Comparison of ENCODE assay signal across 22 mouse cellular contexts in the genomic region with DNA sequence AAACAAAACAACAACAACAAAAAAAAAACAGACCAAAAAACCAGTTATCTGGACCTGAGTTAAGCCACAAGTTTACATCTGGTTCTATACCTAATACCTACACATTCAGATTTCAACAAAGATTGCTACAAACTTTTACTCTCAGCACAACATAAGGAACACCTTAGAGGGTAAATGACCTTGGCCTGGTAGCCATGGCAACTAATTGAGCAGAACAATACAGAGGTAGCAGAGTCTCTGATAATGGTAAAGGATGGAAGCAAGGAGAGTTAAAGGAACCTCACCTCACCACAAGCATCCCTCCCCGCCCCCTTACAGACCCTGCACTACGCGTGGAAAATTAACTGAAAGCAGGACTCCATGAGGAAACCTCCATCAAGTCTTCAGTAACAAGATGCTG. TPM values are rescaled to one million over a fixed set of nuclear protein-coding genes. Genes with fewer than 3 reads are reported as not detected.
DNase-seq lines count a peak whose midpoint lies in the region; ATAC-seq and TF ChIP-seq lines count a peak whose summit lies in the region.
"Had no signal": no experiment of that assay in that cellular context is flagged by ENCODE, and none has a peak within 500 bp of the region (broad histone marks: within the 10 kb centered on the region; RNA-seq: fewer than 3 reads in every experiment).

No protein-coding gene starts in this region.

- H3K4me2 ChIP-seq in embryonic facial prominence, embryonic 13.5 days, result no peak overlapping the region
- no peak overlapping the region for H3K4me2 ChIP-seq in stomach, embryonic 15.5 days
- H3K4me2 ChIP-seq: embryonic facial prominence, embryonic 15.5 days; hindbrain, embryonic 13.5 days; limb, embryonic 12.5 days; liver, embryonic 12.5 days; midbrain, embryonic 15.5 days; neural tube, embryonic 15.5 days had no signal

- DNase-seq in gastrocnemius, adult 2 months, result no peak
- no peak for DNase-seq in gastrocnemius, postnatal 14 days
- DNase-seq in ES-CJ7 (ENCODE audit: low read depth, low spot score), result peak; percentile 78
- DNase-seq in frontal cortex, postnatal 10 days (ENCODE audit: low spot score in 2 of 2), result no peak
- DNase-seq in thymus, postnatal 25 days, result no peak
- no peak for DNase-seq in adrenal gland, adult (ENCODE audit: inconsistent age in 2 of 2, low spot score in 1 of 2)
- DNase-seq: adrenal gland, adult 8-10 months; cerebellum, adult 8-10 months; kidney, adult 11 months; lung, adult 2 months; right cerebral cortex, postnatal 25 days had no signal

- intact Hi-C loops in gastrocnemius, adult 2 months (cut with DNase I), result loop anchor here (5.0 to 10.0 kb wide), 2 partner anchors 37 to 105 kb away; a partner anchor contains a TSS
- intact Hi-C loops in gastrocnemius, postnatal 14 days (cut with DNase I; ENCODE audit: low total_unique reads), result no loop called here

- no peak for ATAC-seq in embryonic facial prominence, embryonic 13.5 days (ENCODE audit: insufficient number of reproducible peaks, insufficient read depth, low FRiP score, low TSS enrichment, low read depth)
- no peak for ATAC-seq in stomach, embryonic 15.5 days (ENCODE audit: insufficient read depth, low FRiP score, low read depth)
- ATAC-seq: liver, embryonic 12.5 days; midbrain, embryonic 15.5 days had no signal

- peaks cover 21% of the 10 kb centered on the region for H3K4me1 ChIP-seq in embryonic facial prominence, embryonic 13.5 days
- peaks cover 7% of the 10 kb centered on the region for H3K4me1 ChIP-seq in stomach, embryonic 15.5 days

- no peak for TF ChIP-seq CTCF in gastrocnemius, adult 2 months (IDR thresholded peaks at IDR 0.05)

- peaks cover 21% of the 10 kb centered on the region for H3K36me3 ChIP-seq in embryonic facial prominence, embryonic 13.5 days
- H3K36me3 ChIP-seq in stomach, embryonic 15.5 days, result no peaks in the 10 kb centered on the region; the same call in 1 of the 2 replicates
- H3K36me3 ChIP-seq: embryonic facial prominence, embryonic 15.5 days had no signal

- 54% methylated on average over 3 of the region's 3 CpGs for WGBS in embryonic facial prominence, embryonic 13.5 days
- WGBS in stomach, embryonic 15.5 days, result 79% methylated on average over 3 of the region's 3 CpGs

- no peaks in the 10 kb centered on the region for H3K9me3 ChIP-seq in embryonic facial prominence, embryonic 13.5 days
- no peaks in the 10 kb centered on the region for H3K9me3 ChIP-seq in stomach, embryonic 15.5 days
- H3K9me3 ChIP-seq: embryonic facial prominence, embryonic 15.5 days; forebrain, embryonic 10.5 days; heart, embryonic 10.5 days; hindbrain, embryonic 13.5 days; limb, embryonic 12.5 days; liver, embryonic 12.5 days; megakaryocyte, embryonic 14.5 days; midbrain, embryonic 15.5 days; neural tube, embryonic 15.5 days had no signal

- no peak overlapping the region for H3K4me3 ChIP-seq in gastrocnemius, adult 2 months
- H3K4me3 ChIP-seq in embryonic facial prominence, embryonic 13.5 days, result no peak overlapping the region
- H3K4me3 ChIP-seq in stomach, embryonic 15.5 days (replicated peaks), result no peak overlapping the region
- H3K4me3 ChIP-seq: embryonic facial prominence, embryonic 15.5 days; forebrain, embryonic 10.5 days; heart, embryonic 10.5 days; hindbrain, embryonic 13.5 days; limb, embryonic 12.5 days; liver, embryonic 12.5 days; megakaryocyte, embryonic 14.5 days; midbrain, embryonic 15.5 days; neural tube, embryonic 15.5 days had no signal

- H3K27ac ChIP-seq in gastrocnemius, adult 2 months, result peak overlapping the region; percentile 78; the same call in 1 of the 2 replicates
- peak overlapping the region; percentile 45; the same call in 1 of the 2 replicates for H3K27ac ChIP-seq in embryonic facial prominence, embryonic 13.5 days
- peak overlapping the region; percentile 35; the same call in 1 of the 2 replicates for H3K27ac ChIP-seq in stomach, embryonic 15.5 days
- H3K27ac ChIP-seq: forebrain, embryonic 10.5 days; heart, embryonic 10.5 days; hindbrain, embryonic 13.5 days; limb, embryonic 12.5 days; liver, embryonic 12.5 days; midbrain, embryonic 15.5 days; neural tube, embryonic 15.5 days had no signal

- H3K9ac ChIP-seq in embryonic facial prominence, embryonic 13.5 days, result no peak overlapping the region
- H3K9ac ChIP-seq in stomach, embryonic 15.5 days, result no peak overlapping the region
- H3K9ac ChIP-seq: embryonic facial prominence, embryonic 15.5 days; hindbrain, embryonic 13.5 days; limb, embryonic 12.5 days; liver, embryonic 12.5 days; midbrain, embryonic 15.5 days; neural tube, embryonic 15.5 days had no signal

- H3K27me3 ChIP-seq in embryonic facial prominence, embryonic 13.5 days, result no peaks in the 10 kb centered on the region
- H3K27me3 ChIP-seq in stomach, embryonic 15.5 days (replicated peaks), result no peaks in the 10 kb centered on the region
- H3K27me3 ChIP-seq: embryonic facial prominence, embryonic 15.5 days; hindbrain, embryonic 13.5 days; limb, embryonic 12.5 days; liver, embryonic 12.5 days; megakaryocyte, embryonic 14.5 days; midbrain, embryonic 15.5 days; neural tube, embryonic 15.5 days had no signal

RNA-seq across cellular contexts. Expression of a gene that starts 35.5 kb away (rescaled TPM):
- total RNA-seq in gastrocnemius, adult 2 months (2021), result 10 to 100 TPM; 11.8 to 12.8 TPM
- 10 to 100 TPM; 10.4 to 11.1 TPM for total RNA-seq in gastrocnemius, postnatal 14 days (2021)
- 10.6 and 12.4 TPM in 2 replicates for polyA plus RNA-seq in embryonic facial prominence, embryonic 13.5 days (2015; fragmentation: Nextera tagmentation; extraction: Ambion mirVana)
- 6.9 and 7.8 TPM in 2 replicates for polyA plus RNA-seq in stomach, embryonic 15.5 days (2015; fragmentation: Nextera tagmentation; extraction: Ambion mirVana)

RNA-seq across cellular contexts. Expression of a gene that starts 36.0 kb away (rescaled TPM):
- total RNA-seq in gastrocnemius, adult 2 months (2021), result 10 to 100 TPM; 16.8 to 25.3 TPM
- total RNA-seq in gastrocnemius, postnatal 14 days (2021), result 10 to 100 TPM; 13.9 to 14.1 TPM
- 10.6 and 13.2 TPM in 2 replicates for polyA plus RNA-seq in embryonic facial prominence, embryonic 13.5 days (2015; fragmentation: Nextera tagmentation; extraction: Ambion mirVana)
- polyA plus RNA-seq in stomach, embryonic 15.5 days (2015; fragmentation: Nextera tagmentation; extraction: Ambion mirVana), result 9.0 and 9.8 TPM in 2 replicates
